Mouse (Mus musculus): ENCODE results near the gene Hus1. TPM values are rescaled to one million over a fixed set of nuclear protein-coding genes. Genes with fewer than 3 reads are reported as not detected.

The Hus1 gene
- total RNA-seq (2023) = 16.3 to 17.2 TPM (median 16.8 TPM) in 4 replicates

GRCm38 (mm10) chr11:9010853-9011339 lies at the start of gene Hus1:
TSS of gene Hus1 (minus strand) at chr11:9011191.

GRCm38 (mm10) chr11:9048703-9049060 lies 37.7 kb upstream of the Hus1 start, which contains the start of gene Sun3:
TSS of gene Sun3 (minus strand) at chr11:9048991.

GRCm38 (mm10) chr11:9048011-9048702 lies 37.2 kb upstream of the Hus1 start, which contains the start of gene Gm11992:
TSS of gene Gm11992 (plus strand) at chr11:9048594.

DNA sequence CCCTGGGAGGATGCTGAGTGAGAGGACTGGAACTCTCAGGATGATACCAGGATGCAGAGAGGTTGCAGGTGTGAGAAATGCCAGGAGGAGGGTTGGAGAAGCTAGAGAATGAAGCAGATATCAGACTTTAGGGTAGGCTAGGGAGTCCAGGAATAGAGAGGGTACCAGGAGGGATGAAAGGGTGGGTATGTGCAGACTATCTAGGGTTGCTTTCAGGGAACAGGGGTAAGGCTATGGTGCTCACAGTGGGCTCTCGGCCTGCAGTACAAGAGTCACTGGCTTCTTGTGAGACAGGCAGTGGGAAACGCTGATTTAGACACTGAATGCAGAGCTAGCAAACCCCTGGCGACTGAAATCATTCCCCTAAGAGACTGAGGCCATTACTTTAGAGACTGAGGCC lies 37.8 kb downstream of the Hus1 start, which contains the start of gene Pkd1l1:
TSS of gene Pkd1l1 (minus strand) at position 101 of the 400 bp plus-strand sequence.

Other genes with a start within 250 kb of the Hus1 start
- gene Pkd1l1, start 37.9 kb downstream of the Hus1 start, total RNA-seq (2023) = 0.09 to 0.31 TPM (median 0.14 TPM) in 3 of 4 replicates, not detected in the other
- not detected in 4 replicates for gene Gm11992, start 37.4 kb upstream of the Hus1 start, total RNA-seq (2023)
- not detected in 4 replicates for gene Sun3, start 37.8 kb upstream of the Hus1 start, total RNA-seq (2023)
- gene Upp1, start 106.9 kb upstream of the Hus1 start, total RNA-seq (2023) = not detected in 4 replicates
- not detected in 4 replicates for gene Abca13, start 180.8 kb upstream of the Hus1 start, total RNA-seq (2023)

All from B cell, adult 62 days (primary cell).